Mouse (Mus musculus) ES-E14 (cell line): Measurements from ENCODE around the gene Col13a1.

ENCODE experiments used
- ZC3H11A ChIP-seq: IDR thresholded peaks from 2 replicates; pipeline ENCODE4 v1.6.1; 2012; ENCODE audit warnings: low read depth, mild to moderate bottlenecking, inconsistent platforms, low read length, borderline replicate concordance
- ZNF384 ChIP-seq: IDR thresholded peaks from 2 replicates; pipeline ENCODE4 v1.6.1; 2012; ENCODE audit warnings: low read depth, low read length, inconsistent platforms

GRCm38 (mm10) chr10:61845476-61845875 is 133.4 kb downstream of the Col13a1 start:
- TF ChIP-seq ZNF384 (no peak), ZC3H11A (no peak)
